Mouse (Mus musculus) forebrain, embryonic 11.5 days (tissue): ENCODE measurements at regions not wholly inside any gene's neighbourhood (a gene's known extent, or its start where the extent isn't known, plus 50 kb on each side); places are given as distances from the start of the nearest gene placed in this dataset. TPM values are rescaled to one million over a fixed set of nuclear protein-coding genes. Genes with fewer than 3 reads are reported as not detected.

ENCODE experiments used
- microRNA counts: library from miRNA; unstranded; fragments of <30 nt; microRNA quantifications from one replicate; lab custom pipeline; 2015
- microRNA-seq: library from miRNA; unstranded; fragments of <30 nt; microRNA quantifications from one replicate; pipeline ENCODE4, GENCODE M21; 2016; ENCODE audit not compliant: insufficient number of aligned reads

MicroRNAs in the stretch of these regions (microRNA counts, 519-probe panel; counts per million panel counts)
- microRNA mmu-miR-802 (lab: Ali Mortazavi, UCI) = 31.2 counts per million

Small RNA genes lying in the stretch of these regions (microRNA-seq; reads per million reads assigned to microRNA genes)
- gene Gm28003 (not detected), gene Mir802 (not detected)
